Mouse (Mus musculus) ZHBTc4 (cell line): Measurements from ENCODE around the gene Acvr1c.

Experiments used
- DNase-seq: peaks from one replicate; pipeline ENCODE4 v3.0.0-alpha.2; 2011; ENCODE audit warnings: low read depth, low spot score

Acvr1c gene

DNA sequence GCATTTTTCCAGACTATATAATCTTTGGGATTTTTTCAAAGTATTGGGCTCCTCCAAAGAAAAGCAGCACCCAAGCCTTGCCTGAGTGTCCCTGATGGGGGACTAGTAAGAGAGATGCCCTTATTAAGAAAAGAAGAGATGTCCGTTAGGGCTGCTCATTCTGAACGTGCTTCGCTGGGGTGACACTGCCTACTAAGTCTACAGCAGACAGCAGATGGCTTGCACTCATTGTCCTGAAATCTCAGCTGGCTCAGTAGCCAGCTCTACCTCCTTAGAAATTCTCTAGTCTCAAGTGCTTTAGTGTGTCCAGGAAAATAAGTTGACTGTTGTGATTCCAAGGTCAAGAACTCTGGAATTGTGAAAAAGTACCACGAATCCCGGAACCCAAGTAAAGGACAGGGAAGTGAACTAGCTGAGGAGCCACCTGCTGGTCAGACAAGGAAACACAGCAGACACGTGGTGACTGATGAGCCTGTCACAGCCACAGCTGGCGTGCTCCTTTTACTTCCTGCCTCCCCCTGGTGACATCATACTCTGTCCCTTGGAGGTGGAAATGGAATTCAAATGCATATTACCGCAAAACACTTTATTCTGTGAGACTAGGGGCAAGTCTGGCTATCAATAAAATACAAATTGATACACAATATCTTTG lies 75.3 kb downstream of the Acvr1c start:
- peak; percentile 76 for DNase-seq

DNA sequence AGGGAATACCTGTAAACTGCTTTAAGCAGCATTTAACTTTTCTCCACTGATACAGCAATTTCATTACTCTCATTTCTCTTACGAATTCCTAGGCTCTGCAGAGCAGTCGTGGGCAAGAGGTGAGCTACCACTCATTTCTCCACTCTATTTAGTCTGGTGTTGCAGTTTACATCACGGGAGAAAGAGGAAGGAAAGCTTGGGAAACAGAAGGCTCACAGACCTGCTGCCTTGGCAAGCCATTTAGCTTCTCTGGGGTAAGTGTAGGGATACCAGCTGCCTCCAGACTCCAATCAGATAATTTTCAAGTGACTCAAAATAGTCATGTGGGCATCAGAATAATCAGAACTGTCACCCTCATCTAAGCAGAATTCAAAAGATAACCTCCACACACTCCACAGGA lies 76.6 kb downstream of the Acvr1c start:
- no peak for DNase-seq

DNA sequence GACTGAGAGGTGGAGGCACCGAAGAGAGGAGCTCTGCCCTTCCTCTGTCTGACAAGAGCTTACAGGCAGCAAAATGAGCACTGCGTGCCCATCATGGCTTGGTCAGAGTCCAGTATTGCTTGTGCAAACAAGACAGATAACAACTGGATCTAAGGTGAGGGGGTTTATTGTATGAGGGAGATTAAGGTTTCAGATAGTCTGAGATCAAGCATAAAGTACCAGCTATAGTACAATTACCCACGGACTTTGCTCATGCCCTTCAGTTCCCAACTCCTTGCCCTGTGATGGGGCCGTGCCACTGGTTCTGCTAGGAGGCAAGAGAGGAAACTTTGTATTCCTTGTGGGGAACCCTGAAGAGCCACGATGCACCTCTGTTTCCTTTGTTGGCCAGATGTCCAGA lies 78.5 kb downstream of the Acvr1c start:
- no peak for DNase-seq

- no peak for DNase-seq
Measured at GRCm38 (mm10) chr2:58276454-58276853, 81.2 kb downstream of the Acvr1c start.

DNA sequence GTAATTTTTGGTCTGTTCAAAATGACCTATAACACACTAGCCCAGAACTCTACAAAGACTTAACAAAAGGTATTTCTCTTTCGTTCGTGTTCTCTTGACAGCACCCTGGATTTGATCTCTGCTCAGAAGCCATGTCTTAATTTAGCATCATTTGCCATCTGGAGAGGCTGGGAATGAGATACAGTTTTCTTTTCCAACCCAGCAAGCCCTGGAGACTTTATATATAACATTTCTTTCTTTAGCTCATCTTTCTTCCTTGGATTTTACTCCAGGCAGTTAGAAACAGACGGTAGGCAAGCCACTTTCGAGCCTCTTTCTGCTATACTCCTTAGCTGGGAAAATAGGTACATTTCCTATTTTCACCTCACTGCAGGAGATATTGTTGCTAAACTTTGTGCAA lies 117.1 kb downstream of the Acvr1c start:
- no peak for DNase-seq

DNA sequence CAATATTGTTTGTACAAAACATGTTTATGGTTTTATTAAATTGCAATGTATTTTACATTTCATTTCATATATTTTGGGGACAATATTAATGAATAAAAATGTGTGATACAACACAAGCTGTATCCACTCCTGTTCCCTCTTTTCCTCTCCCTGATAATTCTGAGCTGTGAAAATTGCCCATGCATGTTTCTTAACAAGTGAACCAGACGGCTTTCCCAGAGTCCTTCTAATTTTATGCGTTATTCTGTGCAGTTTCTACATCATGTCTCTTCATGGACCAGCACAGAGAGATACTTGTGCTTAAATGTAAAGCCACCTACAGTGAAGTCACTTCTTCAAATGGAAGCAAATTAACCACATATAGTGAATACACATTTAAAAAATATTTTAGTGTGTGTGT lies 120.2 kb downstream of the Acvr1c start:
- DNase-seq = no peak
